Mouse (Mus musculus): ENCODE data around the gene Gm11213. TPM values are rescaled to one million over a fixed set of nuclear protein-coding genes. Genes with fewer than 3 reads are reported as not detected.

Gm11213 gene
- polyA plus RNA-seq, 2 experiments, result not detected

DNA sequence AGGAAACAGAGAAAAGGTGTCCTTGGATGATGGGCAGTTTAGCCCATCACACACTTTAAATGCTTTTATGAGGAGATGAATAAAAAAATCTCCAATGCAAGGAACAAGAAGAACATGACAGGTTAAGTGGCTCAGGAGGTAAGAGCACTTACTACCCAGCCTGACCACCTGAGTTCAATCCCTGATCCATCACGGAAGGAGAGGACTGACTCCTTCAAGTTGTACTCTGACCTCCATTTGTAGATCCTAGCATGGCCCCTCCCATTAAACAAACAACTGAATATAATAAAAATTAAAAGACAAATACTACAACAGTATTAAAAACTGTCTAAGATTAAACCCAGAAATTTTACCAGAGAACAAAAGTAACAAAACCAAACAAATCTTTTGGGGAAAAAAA, 907 bp upstream of the Gm11213 start:
- TF ChIP-seq POLR2A (IDR thresholded peaks at IDR 0.05; ENCODE audit: borderline replicate concordance, extremely low read depth, insufficient read depth, insufficient read length), result no peak
- no peak overlapping the region for H3K27ac ChIP-seq (replicated peaks; ENCODE audit: low read depth, low read length)
- DNase-seq (ENCODE audit: low spot score), result no peak

DNA sequence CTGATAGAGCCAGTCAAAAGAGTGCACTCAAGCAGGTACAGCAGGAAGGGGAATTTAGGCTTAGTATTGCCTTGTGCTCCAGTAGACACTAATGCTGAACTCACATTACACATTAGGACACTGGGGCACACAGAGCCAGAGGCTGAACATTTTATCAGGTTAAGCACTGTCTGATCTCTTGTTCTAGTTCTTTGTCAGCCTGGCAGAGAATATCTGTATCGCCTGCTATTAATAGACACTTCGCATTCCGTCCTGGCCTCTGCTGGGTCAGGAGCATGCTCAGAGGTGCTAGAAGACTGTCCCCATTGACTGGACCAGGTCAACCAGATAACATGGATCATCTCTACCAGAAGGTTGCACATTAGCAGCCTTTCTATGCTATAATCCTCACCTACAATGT, 484 bp upstream of the Gm11213 start:
- 95% methylated on average over 3 of the region's 3 CpGs for WGBS
- Histone ChIP-seq H3K9ac (ENCODE audit: low read depth, low read length, severe bottlenecking) (no peak overlapping the region), H3K27me3 (ENCODE audit: control insufficient read depth, insufficient read depth, low read length) (no peaks in the 10 kb centered on the region), H3K4me3 (replicated peaks; ENCODE audit: low read length) (no peak overlapping the region), H3K27ac (replicated peaks; ENCODE audit: low read depth, low read length) (no peak overlapping the region), H3K36me3 (ENCODE audit: control insufficient read depth, insufficient read depth, low read length) (no peaks in the 10 kb centered on the region), H3K4me2 (replicated peaks; ENCODE audit: low read depth, low read length, severe bottlenecking) (no peak overlapping the region), H3K4me1 (ENCODE audit: control insufficient read depth, insufficient read depth, low read length) (no peaks in the 10 kb centered on the region), H3K9me3 (ENCODE audit: control insufficient read depth, low read length) (no peaks in the 10 kb centered on the region)
- DNase-seq (ENCODE audit: low spot score) (no peak), ATAC-seq (ENCODE audit: low FRiP score, low read depth) (no peak)
- TF ChIP-seq POLR2A (IDR thresholded peaks at IDR 0.05; ENCODE audit: borderline replicate concordance, extremely low read depth, insufficient read depth, insufficient read length), result no peak

More for the DNA sequence above, 907 bp upstream of the Gm11213 start:
- no peaks in the 10 kb centered on the region for H3K9me3 ChIP-seq (ENCODE audit: control insufficient read depth, low read length)
- H3K4me3 ChIP-seq (replicated peaks; ENCODE audit: low read length), result no peak overlapping the region
- no peak for ATAC-seq (ENCODE audit: low FRiP score, low read depth)
- H3K4me2 ChIP-seq (replicated peaks; ENCODE audit: low read depth, low read length, severe bottlenecking), result no peak overlapping the region
- H3K27me3 ChIP-seq (ENCODE audit: control insufficient read depth, insufficient read depth, low read length), result no peaks in the 10 kb centered on the region
- no peaks in the 10 kb centered on the region for H3K36me3 ChIP-seq (ENCODE audit: control insufficient read depth, insufficient read depth, low read length)
- WGBS, result 68% methylated on average over 1 of the region's 1 CpGs
- no peaks in the 10 kb centered on the region for H3K4me1 ChIP-seq (ENCODE audit: control insufficient read depth, insufficient read depth, low read length)
- no peak overlapping the region for H3K9ac ChIP-seq (ENCODE audit: low read depth, low read length, severe bottlenecking)

DNA sequence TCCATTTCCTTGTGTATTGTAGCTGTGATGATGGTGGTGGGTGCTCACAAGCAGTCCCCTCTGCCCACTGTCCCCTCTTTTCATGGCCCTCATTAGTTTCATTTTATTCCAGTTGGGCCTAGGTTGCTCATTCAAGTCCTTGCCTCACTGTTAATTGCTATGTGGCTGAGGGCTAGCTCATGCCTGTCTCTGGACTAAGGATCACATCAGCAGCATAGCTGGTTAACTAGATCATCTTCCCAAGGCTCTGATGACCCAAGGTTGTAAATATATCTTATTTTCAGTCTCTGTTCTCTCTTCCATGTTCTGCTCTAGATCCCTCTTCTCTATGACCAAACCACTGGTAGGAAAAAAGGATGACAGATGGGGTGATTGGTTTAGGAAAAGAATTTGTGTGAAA, 3.8 kb downstream of the Gm11213 start:
- TF ChIP-seq POLR2A (IDR thresholded peaks at IDR 0.05; ENCODE audit: borderline replicate concordance, extremely low read depth, insufficient read depth, insufficient read length), result no peak
- Histone ChIP-seq H3K27me3 (ENCODE audit: control insufficient read depth, insufficient read depth, low read length) (no peaks in the 10 kb centered on the region), H3K4me1 (ENCODE audit: control insufficient read depth, insufficient read depth, low read length) (no peaks in the 10 kb centered on the region), H3K27ac (replicated peaks; ENCODE audit: low read depth, low read length) (no peak overlapping the region), H3K9me3 (ENCODE audit: control insufficient read depth, low read length) (no peaks in the 10 kb centered on the region), H3K9ac (ENCODE audit: low read depth, low read length, severe bottlenecking) (no peak overlapping the region), H3K4me3 (replicated peaks; ENCODE audit: low read length) (no peak overlapping the region), H3K4me2 (replicated peaks; ENCODE audit: low read depth, low read length, severe bottlenecking) (no peak overlapping the region), H3K36me3 (ENCODE audit: control insufficient read depth, insufficient read depth, low read length) (no peaks in the 10 kb centered on the region)
- no peak for DNase-seq (ENCODE audit: low spot score)
- no peak for ATAC-seq (ENCODE audit: low FRiP score, low read depth)

GRCm38 (mm10) chr4:63600786-63601185, 4.3 kb downstream of the Gm11213 start:
- no peak overlapping the region for H3K4me2 ChIP-seq (replicated peaks; ENCODE audit: low read depth, low read length, severe bottlenecking)
- no peak overlapping the region for H3K9ac ChIP-seq (ENCODE audit: low read depth, low read length, severe bottlenecking)
- H3K4me1 ChIP-seq (ENCODE audit: control insufficient read depth, insufficient read depth, low read length), result no peaks in the 10 kb centered on the region
- no peaks in the 10 kb centered on the region for H3K9me3 ChIP-seq (ENCODE audit: control insufficient read depth, low read length)
- H3K4me3 ChIP-seq (replicated peaks; ENCODE audit: low read length), result no peak overlapping the region
- ATAC-seq (ENCODE audit: low FRiP score, low read depth) (no peak), DNase-seq (ENCODE audit: low spot score) (no peak)
- H3K27ac ChIP-seq (replicated peaks; ENCODE audit: low read depth, low read length), result no peak overlapping the region
- TF ChIP-seq POLR2A (IDR thresholded peaks at IDR 0.05; ENCODE audit: borderline replicate concordance, extremely low read depth, insufficient read depth, insufficient read length), result no peak
- H3K27me3 ChIP-seq (ENCODE audit: control insufficient read depth, insufficient read depth, low read length), result no peaks in the 10 kb centered on the region
- 88% methylated on average over 6 of the region's 6 CpGs for WGBS
- H3K36me3 ChIP-seq (ENCODE audit: control insufficient read depth, insufficient read depth, low read length), result no peaks in the 10 kb centered on the region

DNA sequence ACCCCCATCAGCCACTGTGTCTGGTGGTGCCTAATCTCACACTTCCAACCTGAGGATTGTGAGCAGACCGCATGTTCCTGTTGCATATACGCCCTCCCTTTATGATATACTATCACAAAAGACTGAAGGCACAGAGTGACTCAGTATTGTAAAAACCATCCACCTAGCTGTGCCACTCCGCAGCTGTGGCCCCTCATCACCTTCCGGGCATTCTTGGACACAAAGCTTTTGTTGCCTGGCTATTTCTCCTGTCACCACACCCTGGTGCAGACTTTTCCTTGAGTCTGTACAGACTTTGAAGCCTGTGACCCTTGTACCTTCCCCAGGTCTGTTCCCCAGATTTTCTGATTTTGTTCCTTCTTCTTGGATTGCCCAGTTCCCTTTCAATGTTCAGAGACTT, 9.1 kb downstream of the Gm11213 start:
- no peak for TF ChIP-seq POLR2A (IDR thresholded peaks at IDR 0.05; ENCODE audit: borderline replicate concordance, extremely low read depth, insufficient read depth, insufficient read length)
- ATAC-seq (ENCODE audit: low FRiP score, low read depth), result no peak
- no peaks in the 10 kb centered on the region for H3K9me3 ChIP-seq (ENCODE audit: control insufficient read depth, low read length)
- DNase-seq (ENCODE audit: low spot score), result no peak
- H3K9ac ChIP-seq (ENCODE audit: low read depth, low read length, severe bottlenecking), result no peak overlapping the region
- no peaks in the 10 kb centered on the region for H3K4me1 ChIP-seq (ENCODE audit: control insufficient read depth, insufficient read depth, low read length)
- no peak overlapping the region for H3K27ac ChIP-seq (replicated peaks; ENCODE audit: low read depth, low read length)
- H3K27me3 ChIP-seq (ENCODE audit: control insufficient read depth, insufficient read depth, low read length), result no peaks in the 10 kb centered on the region
- no peak overlapping the region for H3K4me2 ChIP-seq (replicated peaks; ENCODE audit: low read depth, low read length, severe bottlenecking)
- WGBS, result 97% methylated on average over 4 of the region's 4 CpGs
- H3K4me3 ChIP-seq (replicated peaks; ENCODE audit: low read length), result no peak overlapping the region
- H3K36me3 ChIP-seq (ENCODE audit: control insufficient read depth, insufficient read depth, low read length), result no peaks in the 10 kb centered on the region

DNA sequence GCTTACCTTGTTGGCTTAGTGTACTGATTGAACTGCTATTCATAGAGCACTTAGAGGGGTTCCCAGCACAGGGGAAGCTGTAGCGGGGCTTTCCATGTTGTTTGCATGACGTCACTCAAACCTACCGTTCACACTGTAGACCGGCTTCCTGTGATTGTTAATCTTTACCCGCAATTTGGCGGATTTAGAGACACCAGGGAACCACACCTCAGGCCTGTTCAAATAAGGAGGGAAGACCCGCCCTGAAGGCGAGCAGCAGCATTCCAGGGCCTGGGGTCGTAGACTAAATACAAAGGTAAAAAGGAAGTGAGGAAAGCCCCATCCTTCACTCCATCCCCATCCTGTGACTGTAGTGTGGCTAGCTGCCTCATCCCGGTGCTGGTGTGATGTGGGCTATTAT, 9.8 kb downstream of the Gm11213 start:
- DNase-seq (ENCODE audit: low spot score), result no peak
- H3K27me3 ChIP-seq (ENCODE audit: control insufficient read depth, insufficient read depth, low read length), result no peaks in the 10 kb centered on the region
- WGBS, result 75% methylated on average over 10 of the region's 10 CpGs
- no peak overlapping the region for H3K4me3 ChIP-seq (replicated peaks; ENCODE audit: low read length)
- H3K9me3 ChIP-seq (ENCODE audit: control insufficient read depth, low read length), result no peaks in the 10 kb centered on the region
- H3K4me2 ChIP-seq (replicated peaks; ENCODE audit: low read depth, low read length, severe bottlenecking), result no peak overlapping the region
- no peaks in the 10 kb centered on the region for H3K4me1 ChIP-seq (ENCODE audit: control insufficient read depth, insufficient read depth, low read length)
- ATAC-seq (ENCODE audit: low FRiP score, low read depth), result no peak
- no peaks in the 10 kb centered on the region for H3K36me3 ChIP-seq (ENCODE audit: control insufficient read depth, insufficient read depth, low read length)
- H3K27ac ChIP-seq (replicated peaks; ENCODE audit: low read depth, low read length), result no peak overlapping the region
- H3K9ac ChIP-seq (ENCODE audit: low read depth, low read length, severe bottlenecking), result no peak overlapping the region
- TF ChIP-seq POLR2A (IDR thresholded peaks at IDR 0.05; ENCODE audit: borderline replicate concordance, extremely low read depth, insufficient read depth, insufficient read length), result no peak
